Mouse (Mus musculus): ENCODE measurements at regions not wholly inside any gene's neighbourhood (a gene's known extent, or its start where the extent isn't known, plus 50 kb on each side); places are given as distances from the start of the nearest gene placed in this dataset.

- no peak for DNase-seq (ENCODE audit: low spot score)
Observed at GRCm38 (mm10) chr2:99470856-99471465, 803.9 kb upstream of the Gm10800 start.

DNA sequence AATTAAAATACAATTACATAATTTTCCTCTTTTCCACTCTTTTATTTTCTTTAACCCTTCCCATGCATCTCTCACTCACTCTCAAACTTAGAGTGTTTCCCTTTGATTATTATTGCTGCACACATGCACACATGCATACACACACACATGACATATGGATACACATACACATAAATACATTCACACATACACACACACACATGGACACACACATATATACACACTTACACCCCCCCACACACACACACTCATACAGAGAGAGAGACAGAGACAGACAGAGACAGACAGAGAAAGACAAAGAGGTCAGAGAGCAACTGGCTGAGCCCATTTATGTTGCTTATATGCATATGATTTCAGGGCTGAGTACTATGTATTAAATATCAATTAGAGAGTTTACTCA lies 764.2 kb upstream of the Gm10800 start:
- DNase-seq (ENCODE audit: low spot score), result no peak

GRCm38 (mm10) chr2:99430511-99430910 lies 763.4 kb upstream of the Gm10800 start:
- no peak for DNase-seq (ENCODE audit: low spot score)

GRCm38 (mm10) chr2:99421622-99422021 lies 754.5 kb upstream of the Gm10800 start:
- no peak for DNase-seq (ENCODE audit: low spot score)

DNA sequence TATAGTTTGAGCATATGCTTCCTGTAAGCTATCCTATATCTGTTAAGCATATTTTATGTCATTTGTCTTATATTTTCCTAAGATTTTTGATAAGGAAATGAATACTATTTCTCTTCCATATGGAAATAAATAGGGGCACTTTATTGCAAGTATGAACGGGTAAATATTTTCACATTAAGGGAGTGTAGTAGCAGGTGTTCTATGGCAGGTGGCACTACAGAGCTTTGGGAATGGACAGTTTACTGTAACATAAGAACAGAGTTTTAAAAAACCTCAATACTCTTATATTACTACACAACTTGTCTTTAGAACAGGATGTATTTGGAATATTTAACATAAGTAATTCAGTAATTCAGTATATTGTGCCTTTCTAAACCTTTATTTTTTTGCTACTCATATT lies 742.4 kb upstream of the Gm10800 start:
- DNase-seq (ENCODE audit: low spot score), result no peak

GRCm38 (mm10) chr2:99379746-99380145 lies 712.6 kb upstream of the Gm10800 start:
- no peak for DNase-seq (ENCODE audit: low spot score)

- peak; percentile 50 for DNase-seq (ENCODE audit: low spot score)
Observed at GRCm38 (mm10) chr2:99363651-99364050, 696.5 kb upstream of the Gm10800 start.

DNA sequence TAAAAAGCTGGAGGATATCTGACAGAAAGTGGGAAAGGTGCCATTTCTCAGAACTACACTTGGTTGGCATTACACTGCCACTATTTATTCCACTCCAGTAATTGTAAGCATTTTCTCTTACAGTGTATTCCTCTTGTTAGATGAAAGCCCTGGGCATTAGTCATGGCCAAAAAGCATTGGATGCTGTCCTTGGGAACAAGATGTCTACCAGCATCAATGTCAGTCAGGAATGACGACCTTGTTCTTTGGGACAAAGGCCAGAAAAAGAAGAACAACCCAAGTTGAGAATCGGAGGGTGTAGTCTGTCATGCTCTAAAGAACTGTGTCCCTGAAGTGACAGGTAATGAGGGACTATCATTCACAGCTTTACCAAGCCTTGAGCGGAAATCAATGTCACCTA lies 662.1 kb upstream of the Gm10800 start:
- DNase-seq (ENCODE audit: low spot score), result no peak

Data from thymus, postnatal 0 days (tissue).